Mouse (Mus musculus) limb, embryonic 12.5 days (tissue): ENCODE results near the gene Dnaaf2. TPM values are rescaled to one million over a fixed set of nuclear protein-coding genes. Genes with fewer than 3 reads are reported as not detected.

Source experiments
- ATAC-seq: fragments of 200-750 bp; cut with Nextera tagmentation; 2 replicates; pipeline ENCODE4 v1.8.0; 2017; ENCODE audit warnings: low read depth, moderate TSS enrichment; ENCODE audit not compliant: insufficient number of reproducible peaks, insufficient read depth, low FRiP score, low TSS enrichment
- H3K27ac ChIP-seq: fragments of 300-500 bp; sonication (generic); 2 replicates; pipeline ENCODE4 v1.5.1; 2016; ENCODE audit warnings: mild to moderate bottlenecking, moderate library complexity
- H3K27me3 ChIP-seq: fragments of 300-500 bp; sonication (generic); 2 replicates; pipeline ENCODE4 v1.6.1; 2016; ENCODE audit warnings: mild to moderate bottlenecking, moderate library complexity
- H3K36me3 ChIP-seq: fragments of 300-500 bp; sonication (generic); 2 replicates; pipeline ENCODE4 v1.6.1; 2016; ENCODE audit warnings: mild to moderate bottlenecking, moderate library complexity
- H3K4me1 ChIP-seq: fragments of 300-500 bp; sonication (generic); replicated peaks from 2 replicates; pipeline ENCODE4 v1.6.1; 2016
- H3K4me2 ChIP-seq: fragments of 300-500 bp; sonication (generic); 2 replicates; pipeline ENCODE4 v1.6.1; 2016; ENCODE audit warnings: mild to moderate bottlenecking, moderate library complexity
- H3K4me3 ChIP-seq: fragments of 300-500 bp; sonication (generic); replicated peaks from 2 replicates; pipeline ENCODE4 v1.5.1; 2016; ENCODE audit warnings: mild to moderate bottlenecking
- H3K9ac ChIP-seq: fragments of 300-500 bp; sonication (generic); replicated peaks from 2 replicates; pipeline ENCODE4 v1.6.1; 2016; ENCODE audit warnings: mild to moderate bottlenecking, moderate library complexity
- H3K9me3 ChIP-seq: fragments of 300-500 bp; sonication (generic); 2 replicates; pipeline ENCODE4 v1.6.1; 2016; ENCODE audit warnings: mild to moderate bottlenecking, moderate library complexity
- WGBS: fragments of 180-500 bp; shearing (Covaris S2); methylation state at CpG from one replicate; pipeline ENCODE4 v1.1.7; 2016; 5-methylcytosine and 5-hydroxymethylcytosine counted together
- polyA plus RNA-seq: library from polyadenylated mRNA; unstranded; fragments of >200 nt; fragmentation: Nextera tagmentation; extraction: Ambion mirVana; gene quantifications from 2 replicates; pipeline ENCODE4 v1.2.1, GENCODE M21; 2016

Dnaaf2 gene
- polyA plus RNA-seq, 1 experiment from 2014 or later: 14.6 TPM

DNA sequence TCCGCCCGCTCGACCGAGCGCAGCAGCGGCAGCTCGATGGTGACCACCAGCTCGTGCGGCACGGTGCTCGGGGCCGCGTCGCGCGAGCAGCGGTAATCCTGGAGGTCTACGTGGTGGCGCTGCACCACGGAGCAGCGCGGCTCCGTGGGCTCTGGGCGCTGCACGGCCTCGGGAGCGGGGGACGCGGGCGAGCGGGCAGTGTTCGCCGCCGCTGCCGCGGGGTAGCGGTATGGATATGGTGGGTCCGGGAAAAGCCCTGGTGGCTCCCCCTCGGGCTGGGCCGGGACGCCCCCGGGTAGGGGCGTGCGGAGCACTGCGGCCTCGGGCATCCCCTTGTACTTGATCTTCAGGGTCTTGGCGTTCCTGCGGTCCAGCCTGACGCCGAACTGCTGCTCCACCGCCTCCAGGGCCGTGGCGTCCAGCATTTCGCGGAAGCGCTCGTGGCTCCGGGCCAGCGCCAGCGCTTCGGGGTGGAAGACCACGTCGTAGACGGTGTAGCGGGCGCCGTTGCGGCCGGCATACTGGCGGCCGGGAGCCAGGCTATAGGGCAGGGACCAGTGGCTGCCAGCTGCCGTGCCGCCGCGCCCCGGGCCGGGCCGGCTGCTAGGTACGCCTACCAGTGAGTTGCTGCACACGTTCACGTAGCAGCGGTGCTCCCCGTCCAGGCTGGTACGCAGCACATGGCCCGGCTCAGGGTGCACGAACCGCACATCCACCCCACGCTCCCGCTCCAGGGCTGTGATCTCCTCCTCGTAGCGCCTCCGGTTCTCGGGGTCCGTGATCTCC is 658 bp downstream of the Dnaaf2 start:
- Histone ChIP-seq H3K27me3 (no peaks in the 10 kb centered on the region), H3K4me1 (peaks cover 22% of the 10 kb centered on the region), H3K36me3 (peaks cover 29% of the 10 kb centered on the region), H3K9ac (peak overlapping the region; percentile 86), H3K4me3 (peak overlapping the region; percentile 92), H3K27ac (peak overlapping the region; percentile 91), H3K9me3 (no peaks in the 10 kb centered on the region), H3K4me2 (peak overlapping the region; percentile 95)
- under 1% methylated on average over 93 of the region's 94 CpGs for WGBS
- peak; percentile 79 for ATAC-seq

DNA sequence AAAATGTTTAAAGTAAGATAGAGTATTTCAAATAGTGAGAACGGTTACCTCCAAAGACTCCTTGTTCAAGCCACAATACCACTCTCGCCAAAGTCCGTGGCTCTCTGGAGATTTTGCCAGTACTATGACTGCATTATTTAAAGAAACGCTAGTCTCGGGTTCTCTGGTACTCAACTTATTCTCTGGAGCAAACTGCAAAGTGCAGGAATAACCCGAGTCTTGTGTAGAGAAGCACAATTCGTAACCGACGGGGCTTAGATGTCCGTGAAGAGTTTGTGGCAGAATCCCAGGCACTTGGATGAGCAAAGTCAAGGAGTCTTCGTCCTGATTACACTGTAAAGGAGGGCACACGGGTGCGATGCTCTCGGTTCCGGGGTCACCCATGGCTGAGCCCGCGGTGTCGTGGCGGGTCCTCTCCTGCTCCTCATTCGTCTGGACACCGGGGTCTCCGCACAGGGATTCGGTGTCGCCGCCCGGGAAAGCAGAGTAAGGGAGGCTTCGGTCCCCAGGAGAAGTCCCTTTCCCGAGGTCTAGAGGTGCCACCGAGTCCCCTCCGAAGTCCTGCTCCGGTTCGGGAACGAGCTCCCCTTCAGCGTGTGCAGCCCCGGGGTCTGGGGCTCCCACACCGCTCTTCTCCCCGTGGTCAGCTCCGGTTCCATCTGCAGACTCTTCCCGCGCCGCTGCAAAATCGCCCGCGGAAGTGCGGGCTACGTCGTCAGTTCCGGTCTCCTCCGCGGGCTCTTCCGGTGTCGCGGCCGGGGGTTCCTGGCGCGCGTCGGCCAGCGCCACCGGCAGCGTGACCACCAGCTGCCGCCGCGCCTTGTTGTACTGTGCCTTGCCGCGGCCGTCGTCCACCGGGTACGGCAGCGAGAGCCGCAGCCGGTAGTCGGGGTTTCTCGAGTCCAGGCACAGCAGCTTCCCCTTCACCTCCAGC is 1.5 kb downstream of the Dnaaf2 start, which contains the start of gene Gm49383:
Gene Gm49383 (minus strand): TSS at position 661 of the 934 bp plus-strand sequence.
- peak within 1 kb of the TSS; percentile 91 for H3K27ac ChIP-seq
- WGBS: under 1% methylated on average over 75 of the region's 75 CpGs
- peak within 1 kb of the TSS; percentile 92 for H3K4me3 ChIP-seq
- H3K4me2 ChIP-seq: peak within 1 kb of the TSS; percentile 95
- H3K9ac ChIP-seq: peak within 1 kb of the TSS; percentile 86
- H3K9me3 ChIP-seq: no peaks in the 10 kb centered on the region
- peaks cover 22% of the 10 kb centered on the region for H3K4me1 ChIP-seq
- H3K27me3 ChIP-seq: no peaks in the 10 kb centered on the region
- ATAC-seq: peak; percentile 56
- peaks cover 28% of the 10 kb centered on the region for H3K36me3 ChIP-seq

DNA sequence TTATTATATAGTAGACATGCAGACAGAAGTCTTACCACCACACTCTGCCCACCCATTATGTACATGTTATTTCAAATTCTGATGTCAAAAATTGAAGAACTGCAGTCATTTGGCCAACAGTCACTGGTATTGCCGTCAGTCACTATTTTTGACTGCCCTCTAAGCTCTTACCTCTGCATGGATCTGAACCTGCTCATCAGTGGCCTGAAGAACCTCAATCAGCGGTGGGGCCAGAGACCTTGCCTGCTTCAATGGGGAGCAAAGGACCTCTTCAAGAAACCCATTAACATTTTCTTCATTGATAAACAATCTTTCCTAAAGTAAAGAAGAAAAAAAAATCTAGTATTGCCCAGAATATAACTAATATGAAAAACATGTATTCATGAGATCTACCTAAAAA is 5.6 kb downstream of the Dnaaf2 start:
- H3K9ac ChIP-seq: no peak overlapping the region
- H3K9me3 ChIP-seq: no peaks in the 10 kb centered on the region
- H3K4me1 ChIP-seq: peaks cover 7% of the 10 kb centered on the region; the same call in 1 of the 2 replicates
- 93% methylated on average over 2 of the region's 2 CpGs for WGBS
- H3K27me3 ChIP-seq: no peaks in the 10 kb centered on the region
- H3K4me3 ChIP-seq: no peak overlapping the region
- no peak overlapping the region for H3K4me2 ChIP-seq
- no peak for ATAC-seq
- H3K36me3 ChIP-seq: peaks cover 38% of the 10 kb centered on the region
- no peak overlapping the region for H3K27ac ChIP-seq

DNA sequence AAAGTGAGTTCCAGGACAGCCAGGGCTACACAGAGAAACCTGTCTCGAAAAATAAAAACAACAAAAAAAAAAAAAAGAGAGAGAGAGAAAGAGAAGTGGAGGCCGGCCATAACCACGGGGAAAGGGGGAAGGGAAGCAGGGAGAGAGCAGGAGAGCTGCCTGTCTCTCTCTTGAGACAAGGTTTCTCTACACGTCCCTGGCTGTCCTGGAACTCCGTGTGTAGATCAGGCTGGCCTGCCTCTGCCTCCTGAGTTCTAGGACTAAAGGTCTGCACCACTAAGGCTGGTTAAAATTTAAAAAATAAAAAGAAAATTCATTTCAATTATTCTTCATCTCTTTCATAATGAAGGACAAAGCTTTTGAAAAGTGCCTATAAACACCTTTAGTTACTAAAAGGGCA is 6.8 kb downstream of the Dnaaf2 start:
- WGBS: 90% methylated on average over 5 of the region's 5 CpGs
- H3K27ac ChIP-seq: no peak overlapping the region
- H3K9ac ChIP-seq: no peak overlapping the region
- no peak for ATAC-seq
- peaks cover 7% of the 10 kb centered on the region; the same call in 1 of the 2 replicates for H3K4me1 ChIP-seq
- no peaks in the 10 kb centered on the region for H3K27me3 ChIP-seq
- H3K4me3 ChIP-seq: no peak overlapping the region
- H3K9me3 ChIP-seq: no peaks in the 10 kb centered on the region
- H3K4me2 ChIP-seq: no peak overlapping the region
- H3K36me3 ChIP-seq: peaks cover 44% of the 10 kb centered on the region

DNA sequence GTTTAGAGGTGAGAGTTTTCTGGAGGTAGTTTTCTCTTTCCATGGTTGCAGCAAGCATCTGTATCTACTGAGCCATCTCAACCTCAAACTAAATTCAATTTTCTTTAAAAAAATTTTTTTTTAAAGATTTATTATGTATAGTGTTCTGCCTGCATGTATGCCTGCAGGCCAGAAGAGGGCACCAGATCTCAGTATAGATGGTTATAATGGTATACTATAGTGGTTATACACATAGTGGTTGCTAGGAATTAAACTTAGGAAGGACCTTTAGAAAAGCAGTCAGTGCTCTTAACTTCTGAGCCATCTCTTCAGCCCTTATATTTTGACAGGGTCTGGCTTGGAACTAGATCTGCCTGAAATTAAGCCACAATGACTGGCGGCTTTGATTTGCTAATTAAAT is 7.7 kb downstream of the Dnaaf2 start:
- no peak overlapping the region for H3K9ac ChIP-seq
- H3K27me3 ChIP-seq: no peaks in the 10 kb centered on the region
- H3K4me3 ChIP-seq: no peak overlapping the region
- H3K9me3 ChIP-seq: no peaks in the 10 kb centered on the region
- H3K36me3 ChIP-seq: peaks cover 44% of the 10 kb centered on the region
- no peak for ATAC-seq
- WGBS: 97% methylated on average over 1 of the region's 1 CpGs
- peaks cover 3% of the 10 kb centered on the region for H3K4me1 ChIP-seq
- H3K27ac ChIP-seq: no peak overlapping the region
- no peak overlapping the region for H3K4me2 ChIP-seq

DNA sequence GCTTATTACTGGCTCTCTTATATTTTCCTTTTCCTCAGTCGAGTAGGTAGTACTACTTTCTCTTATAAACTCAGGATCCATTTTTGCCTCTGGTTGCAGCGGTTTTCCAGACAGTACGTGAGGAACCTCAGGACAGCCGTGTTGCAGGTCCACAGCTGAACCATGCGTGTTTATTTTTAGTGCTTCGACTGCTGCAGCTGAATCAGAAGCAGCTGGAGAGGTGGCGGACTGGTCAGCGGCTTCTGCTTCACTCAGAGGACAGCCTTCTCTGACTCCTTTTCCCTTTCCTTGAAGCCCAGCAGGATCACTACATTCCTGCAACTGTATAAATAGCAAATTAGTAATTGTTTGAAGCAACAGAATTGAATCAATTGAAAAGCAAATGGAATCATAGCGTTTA is 8.2 kb downstream of the Dnaaf2 start:
- Histone ChIP-seq H3K27me3 (no peaks in the 10 kb centered on the region), H3K9me3 (no peaks in the 10 kb centered on the region), H3K27ac (no peak overlapping the region), H3K4me1 (peaks cover 7% of the 10 kb centered on the region), H3K9ac (no peak overlapping the region), H3K4me3 (no peak overlapping the region), H3K4me2 (no peak overlapping the region), H3K36me3 (peaks cover 44% of the 10 kb centered on the region)
- ATAC-seq: no peak
- 91% methylated on average over 9 of the region's 9 CpGs for WGBS

DNA sequence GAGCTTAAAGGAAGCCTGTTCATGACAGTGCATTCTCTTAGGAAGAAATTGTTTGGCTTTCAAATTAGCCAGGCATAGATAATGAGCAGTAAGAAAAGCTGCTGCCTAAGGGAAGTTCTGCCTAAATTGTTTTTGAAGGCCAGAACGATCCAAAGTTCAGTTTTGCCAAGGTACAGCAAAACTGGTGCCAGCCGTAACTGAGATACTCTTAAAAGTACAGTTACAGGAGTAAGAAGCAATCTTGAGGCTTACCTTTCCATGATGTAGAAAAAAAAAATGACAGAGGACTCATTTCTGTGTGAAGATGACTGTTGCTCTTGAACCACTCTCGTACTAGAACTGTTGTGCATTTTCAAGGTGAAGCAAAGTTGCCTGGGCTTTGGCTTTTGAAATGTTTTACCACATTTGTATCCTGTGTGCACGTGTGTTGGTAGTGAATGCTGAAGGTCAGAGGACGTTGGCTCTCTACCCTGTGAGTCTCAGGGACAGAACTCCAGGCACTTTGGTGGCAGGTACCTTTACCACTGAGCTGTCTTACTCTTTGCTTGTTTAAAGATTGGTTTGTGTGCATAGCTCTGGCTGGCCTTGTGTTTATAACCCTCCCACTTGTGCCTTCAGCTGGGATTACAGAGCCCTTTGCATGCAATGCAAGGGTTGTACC is 11.3 kb downstream of the Dnaaf2 start:
- 73% methylated on average over 5 of the region's 5 CpGs for WGBS
- no peaks in the 10 kb centered on the region for H3K27me3 ChIP-seq
- no peak overlapping the region for H3K4me3 ChIP-seq
- H3K9me3 ChIP-seq: no peaks in the 10 kb centered on the region
- H3K4me1 ChIP-seq: peaks cover 12% of the 10 kb centered on the region
- H3K27ac ChIP-seq: no peak overlapping the region
- no peak for ATAC-seq
- peaks cover 46% of the 10 kb centered on the region for H3K36me3 ChIP-seq
- H3K9ac ChIP-seq: no peak overlapping the region
- no peak overlapping the region for H3K4me2 ChIP-seq

DNA sequence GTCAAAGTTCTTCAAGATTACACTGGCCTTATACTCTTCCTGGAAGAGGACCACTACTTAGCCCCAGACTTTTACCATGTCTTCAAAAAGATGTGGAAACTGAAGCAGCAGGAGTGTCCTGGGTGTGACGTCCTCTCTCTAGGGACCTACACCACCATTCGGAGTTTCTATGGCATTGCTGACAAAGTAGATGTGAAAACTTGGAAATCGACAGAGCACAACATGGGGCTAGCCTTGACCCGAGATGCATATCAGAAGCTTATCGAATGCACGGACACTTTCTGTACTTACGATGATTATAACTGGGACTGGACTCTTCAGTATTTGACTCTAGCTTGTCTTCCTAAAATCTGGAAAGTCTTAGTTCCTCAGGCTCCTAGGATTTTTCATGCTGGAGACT is 12.9 kb downstream of the Dnaaf2 start:
- peak overlapping the region; percentile 91 for H3K4me3 ChIP-seq
- H3K4me2 ChIP-seq: peak overlapping the region; percentile 94
- no peak overlapping the region for H3K27ac ChIP-seq
- no peaks in the 10 kb centered on the region for H3K9me3 ChIP-seq
- WGBS: 80% methylated on average over 7 of the region's 7 CpGs
- peak overlapping the region; percentile 94; the same call in 1 of the 2 replicates for H3K9ac ChIP-seq
- peaks cover 45% of the 10 kb centered on the region for H3K36me3 ChIP-seq
- peaks cover 12% of the 10 kb centered on the region for H3K4me1 ChIP-seq
- ATAC-seq: no peak
- H3K27me3 ChIP-seq: no peaks in the 10 kb centered on the region

DNA sequence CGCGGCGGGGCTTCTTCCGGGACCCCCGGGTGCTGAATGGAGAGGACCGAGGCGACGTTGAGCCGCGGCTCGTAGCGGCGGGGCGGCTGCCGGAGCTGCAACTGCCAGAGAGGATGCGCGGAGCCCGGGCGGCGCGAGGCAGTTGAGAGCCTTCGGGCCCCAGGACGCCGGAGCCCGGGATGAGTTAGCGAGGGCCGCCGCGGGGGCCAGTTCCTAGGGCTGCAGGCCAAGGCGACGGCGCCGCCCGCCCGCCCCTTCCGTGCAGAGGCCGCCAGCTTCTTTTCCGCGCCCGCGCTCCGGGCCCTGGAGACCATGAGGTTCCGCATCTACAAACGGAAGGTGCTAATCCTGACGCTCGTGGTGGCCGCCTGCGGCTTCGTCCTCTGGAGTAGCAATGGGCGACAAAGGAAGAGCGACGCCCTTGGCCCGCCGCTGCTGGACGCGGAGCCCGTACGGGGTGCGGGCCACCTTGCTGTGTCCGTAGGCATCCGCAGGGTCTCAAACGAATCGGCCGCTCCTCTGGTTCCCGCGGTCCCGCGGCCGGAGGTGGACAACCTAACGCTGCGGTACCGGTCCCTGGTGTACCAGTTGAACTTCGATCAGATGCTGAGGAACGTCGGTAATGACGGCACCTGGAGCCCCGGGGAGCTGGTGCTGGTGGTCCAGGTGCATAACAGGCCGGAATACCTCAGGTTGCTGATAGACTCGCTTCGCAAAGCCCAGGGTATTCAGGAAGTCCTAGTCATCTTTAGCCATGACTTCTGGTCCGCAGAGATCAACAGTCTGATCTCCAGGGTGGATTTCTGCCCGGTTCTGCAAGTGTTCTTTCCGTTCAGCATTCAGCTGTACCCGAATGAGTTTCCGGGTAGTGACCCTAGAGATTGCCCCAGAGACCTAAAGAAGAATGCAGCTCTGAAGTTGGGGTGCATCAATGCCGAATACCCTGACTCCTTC is 13.6 kb downstream of the Dnaaf2 start:
- Histone ChIP-seq H3K4me2 (peak overlapping the region; percentile 94), H3K9ac (peak overlapping the region; percentile 94), H3K9me3 (no peaks in the 10 kb centered on the region), H3K4me1 (peaks cover 12% of the 10 kb centered on the region), H3K36me3 (peaks cover 38% of the 10 kb centered on the region), H3K27ac (peak overlapping the region; percentile 92), H3K4me3 (peak overlapping the region; percentile 91), H3K27me3 (no peaks in the 10 kb centered on the region)
- 3% methylated on average over 85 of the region's 86 CpGs for WGBS
- ATAC-seq: peak; percentile 58
